Mouse (Mus musculus) kidney, embryonic 15.5 days (tissue): ENCODE results near the gene Gm8978. TPM values are rescaled to one million over a fixed set of nuclear protein-coding genes. Genes with fewer than 3 reads are reported as not detected.
A peak's percentile ranks its signal among the peaks of the same experiment; 100 is the strongest.
"Not testable (repeated sequence)": the region's sequence is repeated elsewhere in the genome, so short reads cannot be mapped to it uniquely, and the experiment has no call there.

Experiments used
- ATAC-seq: fragments of 200-750 bp; cut with Nextera tagmentation; replicated peaks from 2 replicates; pipeline ENCODE4 v1.8.0; 2017; ENCODE audit warnings: moderate TSS enrichment; ENCODE audit not compliant: low FRiP score
- H3K27ac ChIP-seq: fragments of 300-500 bp; sonication (generic); 2 replicates; pipeline ENCODE4 v1.5.1; 2015; ENCODE audit warnings: mild to moderate bottlenecking, inconsistent platforms
- H3K27me3 ChIP-seq: fragments of 300-500 bp; sonication (generic); 2 replicates; pipeline ENCODE4 v1.6.1; 2015; ENCODE audit warnings: inconsistent platforms
- H3K36me3 ChIP-seq: fragments of 300-500 bp; sonication (generic); 2 replicates; pipeline ENCODE4 v1.6.1; 2015; ENCODE audit warnings: inconsistent platforms
- H3K4me1 ChIP-seq: fragments of 300-500 bp; sonication (generic); 2 replicates; pipeline ENCODE4 v1.6.1; 2015; ENCODE audit warnings: inconsistent platforms
- H3K4me2 ChIP-seq: fragments of 300-500 bp; sonication (generic); 2 replicates; pipeline ENCODE4 v1.6.1; 2015; ENCODE audit warnings: moderate library complexity, mild to moderate bottlenecking, inconsistent platforms
- H3K4me3 ChIP-seq: fragments of 300-500 bp; sonication (generic); replicated peaks from 2 replicates; pipeline ENCODE4 v1.5.1; 2015; ENCODE audit warnings: mild to moderate bottlenecking, inconsistent platforms
- H3K9ac ChIP-seq: fragments of 300-500 bp; sonication (generic); 2 replicates; pipeline ENCODE4 v1.6.1; 2015; ENCODE audit warnings: mild to moderate bottlenecking, inconsistent platforms
- H3K9me3 ChIP-seq: fragments of 300-500 bp; sonication (generic); replicated peaks from 2 replicates; pipeline ENCODE4 v1.6.1; 2016; ENCODE audit warnings: inconsistent platforms
- WGBS: fragments of 180-500 bp; shearing (Covaris S2); methylation state at CpG from one replicate; pipeline ENCODE4 v1.1.7; 2015; ENCODE audit warnings: mixed read lengths; 5-methylcytosine and 5-hydroxymethylcytosine counted together
- microRNA-seq: library from miRNA; unstranded; fragments of <30 nt; microRNA quantifications from one replicate; pipeline ENCODE4, GENCODE M21; 2016
- polyA plus RNA-seq: library from polyadenylated mRNA; unstranded; fragments of >200 nt; fragmentation: Nextera tagmentation; extraction: Ambion mirVana; gene quantifications from 2 replicates; pipeline ENCODE4 v1.2.1, GENCODE M21; 2015

Gene Gm8978
- not detected in 2 replicates for polyA plus RNA-seq

DNA sequence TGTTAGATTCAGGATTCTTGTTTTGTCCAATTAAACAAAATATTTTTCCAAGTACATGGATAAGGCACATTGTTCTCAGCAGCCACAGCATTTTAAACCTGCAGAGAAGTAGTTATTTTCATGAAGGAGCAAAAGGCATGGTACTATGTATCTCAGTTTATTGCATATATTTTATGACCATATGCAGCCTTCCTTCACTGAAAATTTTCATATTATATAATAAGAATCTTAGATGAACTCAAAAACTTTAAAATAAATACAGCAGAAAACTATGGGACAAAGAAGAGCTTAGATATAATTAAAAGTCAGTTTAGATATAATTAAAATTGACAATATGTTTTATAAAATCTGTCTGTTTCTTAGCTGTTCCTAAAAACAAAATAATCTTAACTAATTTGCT is at the start of gene Gm8978:
Gm8978 (minus strand) TSS at position 101 of the 400 bp plus-strand sequence.
- H3K27me3 ChIP-seq, ATAC-seq, H3K9me3 ChIP-seq, H3K4me3 ChIP-seq, H3K9ac ChIP-seq, H3K36me3 ChIP-seq, H3K27ac ChIP-seq, H3K4me1 ChIP-seq, H3K4me2 ChIP-seq: not testable (repeated sequence)

DNA sequence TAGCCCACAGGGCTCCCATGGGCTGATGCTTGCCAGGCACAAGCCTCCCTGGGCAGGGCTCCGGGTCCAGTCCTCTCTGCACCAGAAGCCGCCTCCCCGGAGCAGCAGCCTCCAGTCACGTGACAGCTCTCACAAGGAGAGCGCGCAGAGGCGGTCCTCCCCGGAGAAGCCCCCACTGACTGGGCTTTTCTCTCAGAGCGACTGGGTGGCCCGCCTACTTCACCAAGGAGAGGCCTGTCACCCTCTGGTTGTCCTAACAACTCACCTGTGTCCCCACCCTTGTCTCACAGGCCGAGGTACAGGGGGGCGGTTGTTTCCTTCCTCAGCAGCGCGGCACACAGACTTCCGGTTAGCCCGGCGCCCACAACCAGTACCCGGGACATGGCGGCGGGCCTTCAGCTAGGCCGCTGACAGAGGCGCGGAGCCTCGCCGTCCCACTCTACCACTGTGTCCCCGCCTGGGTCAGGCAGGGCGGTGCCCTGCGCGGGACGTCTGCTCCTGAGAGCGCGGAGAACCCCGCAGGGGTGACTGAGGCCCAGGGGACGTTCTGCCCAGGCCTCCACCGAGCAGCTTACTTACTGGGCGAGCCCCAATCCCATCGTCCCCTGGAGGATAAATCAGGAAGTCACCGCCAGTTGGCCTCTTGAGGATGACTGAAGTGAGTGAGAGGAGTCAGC is 35.3 kb downstream of the Gm8978 start:
- not testable (repeated sequence) for H3K27me3 ChIP-seq, H3K9me3 ChIP-seq, H3K36me3 ChIP-seq, H3K27ac ChIP-seq, H3K4me1 ChIP-seq
- Histone ChIP-seq H3K9ac (0 out of 2 replicates have a peak overlapping the region, but pooled peaks have one; percentile 21), H3K4me2 (peak overlapping the region; percentile 60), H3K4me3 (peak overlapping the region; percentile 42)
- peak; percentile 99 for ATAC-seq
- WGBS = 4% methylated on average over 10 of the region's 38 CpGs

DNA sequence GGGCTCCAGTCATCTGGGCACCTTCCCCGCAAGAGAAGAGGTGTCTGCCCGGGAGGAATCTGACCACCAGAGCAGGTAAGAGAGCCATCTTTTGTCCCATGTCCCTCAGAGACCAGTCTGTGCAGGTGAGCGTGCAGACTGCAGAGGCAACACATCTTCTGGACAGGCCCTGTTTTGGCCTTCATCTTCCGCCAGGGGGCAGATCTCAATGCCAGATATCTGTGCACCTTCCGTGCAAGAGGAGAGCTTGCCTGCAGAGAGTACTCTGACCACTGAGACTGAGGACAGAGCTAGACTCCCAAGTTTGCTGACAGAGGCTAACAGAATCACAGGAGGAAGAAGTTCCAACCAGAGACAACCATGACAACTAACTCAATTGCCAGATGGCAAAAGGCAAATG is 56.5 kb downstream of the Gm8978 start:
- WGBS = 81% methylated on average over 5 of the region's 5 CpGs
- H3K27me3 ChIP-seq = not testable (repeated sequence)

More for the DNA sequence above, 56.5 kb downstream of the Gm8978 start:
- H3K4me2 ChIP-seq, H3K4me1 ChIP-seq, H3K4me3 ChIP-seq, H3K27ac ChIP-seq, ATAC-seq, H3K9ac ChIP-seq, H3K36me3 ChIP-seq, H3K9me3 ChIP-seq: not testable (repeated sequence)

Small RNAs within 50 kb of the gene (microRNA-seq; reads per million reads assigned to microRNA genes)
- not detected for gene Gm27440

Other genes with a start within 250 kb of the Gm8978 start
- 5.5 and 7.6 TPM in 2 replicates for gene Rnls, start 233.0 kb downstream of the Gm8978 start, polyA plus RNA-seq
- not detected in 2 replicates for gene Lipo4, start 107.5 kb downstream of the Gm8978 start, polyA plus RNA-seq
- gene Lipo2, start 126.1 kb upstream of the Gm8978 start, polyA plus RNA-seq = 0.32 TPM in 1 of 2 replicates, not detected in the other
- 15.2 and 16.8 TPM in 2 replicates for gene Lipo3, start 136.7 kb upstream of the Gm8978 start, polyA plus RNA-seq
- gene Lipo1, start 162.2 kb upstream of the Gm8978 start, polyA plus RNA-seq = not detected in 2 replicates